Mouse (Mus musculus) hindbrain, embryonic 15.5 days (tissue): ENCODE data around the gene H2-Ob. TPM values are rescaled to one million over a fixed set of nuclear protein-coding genes. Genes with fewer than 3 reads are reported as not detected.

ENCODE experiments used
- ATAC-seq: fragments of 200-750 bp; cut with Nextera tagmentation; 2 replicates; pipeline ENCODE4 v1.8.0; 2017; ENCODE audit warnings: low read depth, moderate number of reproducible peaks, moderate TSS enrichment; ENCODE audit not compliant: low FRiP score
- H3K27ac ChIP-seq: fragments of 300-500 bp; sonication (generic); replicated peaks from 2 replicates; pipeline ENCODE4 v1.5.1; 2015; ENCODE audit warnings: mild to moderate bottlenecking, inconsistent platforms
- H3K27me3 ChIP-seq: fragments of 300-500 bp; sonication (generic); 2 replicates; pipeline ENCODE4 v1.6.1; 2015; ENCODE audit warnings: control low read depth, inconsistent platforms
- H3K36me3 ChIP-seq: fragments of 300-500 bp; sonication (generic); 2 replicates; pipeline ENCODE4 v1.6.1; 2015; ENCODE audit warnings: control low read depth, inconsistent platforms
- H3K4me1 ChIP-seq: fragments of 300-500 bp; sonication (generic); replicated peaks from 2 replicates; pipeline ENCODE4 v1.6.1; 2015; ENCODE audit warnings: control low read depth, inconsistent platforms
- H3K4me2 ChIP-seq: fragments of 300-500 bp; sonication (generic); 2 replicates; pipeline ENCODE4 v1.6.1; 2015; ENCODE audit warnings: moderate library complexity, mild to moderate bottlenecking, inconsistent platforms
- H3K4me3 ChIP-seq: fragments of 300-500 bp; sonication (generic); 2 replicates; pipeline ENCODE4 v1.5.1; 2015; ENCODE audit warnings: mild to moderate bottlenecking, inconsistent platforms
- H3K9ac ChIP-seq: fragments of 300-500 bp; sonication (generic); 2 replicates; pipeline ENCODE4 v1.6.1; 2015; ENCODE audit warnings: inconsistent platforms
- H3K9me3 ChIP-seq: fragments of 300-500 bp; sonication (generic); 2 replicates; pipeline ENCODE4 v1.6.1; 2016; ENCODE audit warnings: control low read depth, inconsistent platforms
- WGBS: fragments of 180-500 bp; shearing (Covaris S2); methylation state at CpG from one replicate; pipeline ENCODE4 v1.1.7; 2015; 5-methylcytosine and 5-hydroxymethylcytosine counted together
- polyA plus RNA-seq: library from polyadenylated mRNA; unstranded; fragments of >200 nt; fragmentation: Nextera tagmentation; extraction: Ambion mirVana; gene quantifications from 2 replicates; pipeline ENCODE4 v1.2.1, GENCODE M21; 2015

Gene H2-Ob
- polyA plus RNA-seq, 1 experiment from 2014 or later, result 0.21 TPM

DNA sequence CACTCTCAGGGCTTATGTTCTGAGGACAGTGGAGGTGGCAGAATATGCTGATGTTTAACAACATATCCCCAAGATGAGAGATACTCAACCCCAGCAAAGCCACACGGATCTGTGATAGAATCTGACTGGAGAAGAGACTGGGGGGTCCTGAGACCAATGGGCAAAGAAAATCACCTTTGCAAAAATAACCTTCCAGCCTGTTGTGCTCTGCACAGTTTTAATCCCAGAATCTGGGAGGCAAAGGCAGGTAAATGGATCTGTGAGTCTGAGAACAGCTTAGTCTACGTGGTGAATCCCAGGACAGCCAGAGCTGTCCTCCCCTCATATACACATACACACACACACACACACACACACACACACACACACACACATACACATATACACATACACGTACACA, 10.7 kb downstream of the H2-Ob start:
- Histone ChIP-seq H3K27me3 (no peaks in the 10 kb centered on the region), H3K27ac (no peak overlapping the region), H3K36me3 (no peaks in the 10 kb centered on the region), H3K9ac (no peak overlapping the region), H3K4me3 (no peak overlapping the region), H3K4me2 (no peak overlapping the region), H3K4me1 (no peaks in the 10 kb centered on the region), H3K9me3 (no peaks in the 10 kb centered on the region)
- 47% methylated on average over 3 of the region's 3 CpGs for WGBS
- ATAC-seq, result no peak

- H3K9ac ChIP-seq, result no peak overlapping the region
- H3K4me3 ChIP-seq, result no peak overlapping the region
- no peaks in the 10 kb centered on the region for H3K4me1 ChIP-seq
- H3K27ac ChIP-seq, result no peak overlapping the region
- H3K36me3 ChIP-seq, result no peaks in the 10 kb centered on the region
- ATAC-seq, result no peak
- WGBS, result 24% methylated on average over 4 of the region's 4 CpGs
- H3K9me3 ChIP-seq, result no peaks in the 10 kb centered on the region
- H3K4me2 ChIP-seq, result no peak overlapping the region
- H3K27me3 ChIP-seq, result no peaks in the 10 kb centered on the region
Measured at GRCm38 (mm10) chr17:34249878-34250277, 11.2 kb downstream of the H2-Ob start.

GRCm38 (mm10) chr17:34251666-34252065, 13.0 kb downstream of the H2-Ob start:
- ATAC-seq, result no peak
- H3K27ac ChIP-seq, result no peak overlapping the region
- no peak overlapping the region for H3K4me2 ChIP-seq
- H3K9me3 ChIP-seq, result no peaks in the 10 kb centered on the region
- H3K9ac ChIP-seq, result no peak overlapping the region
- H3K36me3 ChIP-seq, result no peaks in the 10 kb centered on the region
- no peaks in the 10 kb centered on the region for H3K27me3 ChIP-seq
- no peak overlapping the region for H3K4me3 ChIP-seq
- H3K4me1 ChIP-seq, result no peaks in the 10 kb centered on the region
- WGBS, result 49% methylated on average over 4 of the region's 4 CpGs

DNA sequence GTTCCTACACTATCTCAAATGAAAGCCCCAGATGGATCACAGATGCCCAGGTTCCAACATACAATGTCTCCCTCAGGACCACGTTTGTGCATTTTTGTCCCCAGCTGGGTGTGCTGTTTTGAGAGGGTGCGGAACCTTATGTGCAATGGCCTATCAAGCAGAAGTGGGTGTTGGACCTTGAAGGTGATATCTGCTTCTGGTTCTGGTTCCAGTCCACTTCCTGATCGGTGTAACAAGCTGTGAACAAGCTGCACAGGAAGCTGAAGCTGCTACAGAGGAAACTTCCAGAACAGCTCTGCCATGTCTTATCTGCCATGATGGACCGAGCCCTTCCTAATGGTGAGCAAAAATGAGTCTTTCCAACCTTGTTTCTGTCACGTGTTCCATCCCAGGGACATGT, 17.8 kb downstream of the H2-Ob start:
- no peaks in the 10 kb centered on the region for H3K4me1 ChIP-seq
- WGBS, result 86% methylated on average over 5 of the region's 5 CpGs
- H3K4me2 ChIP-seq, result no peak overlapping the region
- no peak for ATAC-seq
- no peak overlapping the region for H3K4me3 ChIP-seq
- H3K27ac ChIP-seq, result no peak overlapping the region
- no peaks in the 10 kb centered on the region for H3K36me3 ChIP-seq
- H3K9me3 ChIP-seq, result no peaks in the 10 kb centered on the region
- H3K27me3 ChIP-seq, result peaks cover 6% of the 10 kb centered on the region; the same call in 1 of the 2 replicates
- H3K9ac ChIP-seq, result no peak overlapping the region

DNA sequence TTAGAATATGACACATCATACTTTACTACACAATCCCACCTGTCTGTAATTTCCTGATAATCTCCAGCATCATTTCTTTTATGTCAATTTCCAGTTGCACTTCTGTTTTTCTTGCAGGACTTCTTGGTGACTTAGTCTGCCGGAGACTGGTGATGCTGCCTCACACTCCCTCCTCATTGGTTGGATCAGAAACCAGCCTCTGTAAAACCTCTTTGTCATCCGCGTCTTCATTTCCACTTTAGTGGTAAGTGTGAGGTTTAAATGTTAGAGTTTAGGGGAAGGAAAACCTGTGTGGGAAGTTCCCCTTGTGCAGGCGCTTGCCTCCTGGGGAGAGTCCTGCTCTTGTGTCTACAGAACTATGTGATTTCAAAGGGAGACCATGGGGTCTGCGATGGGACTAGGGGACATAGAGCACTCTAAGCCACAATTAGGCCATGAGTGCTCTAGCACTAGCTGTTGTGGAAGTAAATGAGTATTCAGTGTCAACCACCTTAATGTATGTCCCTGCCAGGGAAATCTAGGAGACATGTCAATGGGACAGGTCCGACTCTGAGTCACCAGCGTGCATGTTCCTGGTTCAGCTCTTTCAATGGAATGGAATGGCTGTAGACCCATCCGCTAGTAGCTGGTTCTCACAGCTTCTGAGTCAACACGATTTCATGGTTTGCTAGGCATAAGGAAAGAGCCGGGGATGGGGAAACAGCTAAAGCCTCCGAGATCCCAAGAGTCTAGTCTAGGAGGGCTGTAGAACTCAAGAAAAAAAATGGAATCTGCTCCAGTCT, 19.1 kb downstream of the H2-Ob start, which contains the start of gene H2-Ab1:
Gene H2-Ab1 (plus strand): TSS at position 96 of the 782 bp plus-strand sequence.
- no peak for ATAC-seq
- H3K4me3 ChIP-seq, result no peak within 1 kb of the TSS
- H3K9ac ChIP-seq, result no peak within 1 kb of the TSS
- no peaks in the 10 kb centered on the region for H3K4me1 ChIP-seq
- H3K4me2 ChIP-seq, result no peak within 1 kb of the TSS
- H3K36me3 ChIP-seq, result no peaks in the 10 kb centered on the region
- H3K9me3 ChIP-seq, result no peaks in the 10 kb centered on the region
- WGBS, result 78% methylated on average over 11 of the region's 11 CpGs
- no peak within 1 kb of the TSS for H3K27ac ChIP-seq
- H3K27me3 ChIP-seq, result peaks cover 8% of the 10 kb centered on the region; the same call in 1 of the 2 replicates

DNA sequence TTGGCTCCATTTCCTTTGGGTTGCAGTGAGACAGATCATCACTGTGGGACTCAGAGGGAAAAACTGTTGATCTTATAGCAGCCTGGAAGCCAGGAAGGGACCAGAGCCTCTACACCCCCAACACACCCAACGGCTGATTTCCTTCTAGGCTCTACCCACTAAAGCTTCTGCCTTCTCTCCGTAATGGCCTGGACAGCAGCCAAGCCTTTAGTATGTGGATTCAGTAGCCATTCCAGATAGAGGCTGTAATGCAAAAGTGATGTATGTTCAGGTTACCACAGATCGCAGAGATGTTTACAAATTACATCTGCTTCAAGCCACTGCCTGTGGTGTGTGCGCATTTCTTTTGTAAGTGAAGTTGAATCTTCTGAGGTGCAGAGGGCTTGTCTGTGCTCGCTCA, 21.8 kb downstream of the H2-Ob start:
- peaks cover 26% of the 10 kb centered on the region for H3K27me3 ChIP-seq
- peaks cover 22% of the 10 kb centered on the region for H3K4me1 ChIP-seq
- 75% methylated on average over 5 of the region's 5 CpGs for WGBS
- no peaks in the 10 kb centered on the region for H3K9me3 ChIP-seq
- no peak overlapping the region for H3K9ac ChIP-seq
- no peak for ATAC-seq
- no peak overlapping the region for H3K4me3 ChIP-seq
- H3K36me3 ChIP-seq, result no peaks in the 10 kb centered on the region
- no peak overlapping the region for H3K4me2 ChIP-seq
- no peak overlapping the region for H3K27ac ChIP-seq

DNA sequence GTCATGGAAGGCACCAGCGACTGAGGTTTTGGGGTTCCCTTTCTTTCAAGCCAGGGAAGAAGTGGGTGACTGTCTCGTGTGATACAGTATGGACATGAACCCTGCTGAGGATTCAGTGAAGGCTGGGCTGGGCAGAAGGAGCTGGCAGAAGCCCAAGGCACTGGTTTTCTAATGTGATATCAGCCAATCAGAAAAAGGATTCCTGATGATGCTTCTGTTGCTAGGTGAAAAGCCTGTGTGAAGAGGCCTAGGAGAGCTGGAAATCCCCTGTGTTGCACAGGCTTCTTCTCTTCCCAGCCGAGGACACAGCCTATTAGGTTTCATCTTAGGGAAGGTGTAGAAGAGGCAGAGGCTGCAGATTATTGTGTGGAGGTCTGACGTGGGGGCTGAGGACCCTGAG, 22.8 kb downstream of the H2-Ob start:
- Histone ChIP-seq H3K9me3 (no peaks in the 10 kb centered on the region), H3K4me3 (no peak overlapping the region), H3K4me2 (no peak overlapping the region), H3K27me3 (peaks cover 31% of the 10 kb centered on the region), H3K36me3 (no peaks in the 10 kb centered on the region), H3K4me1 (peaks cover 22% of the 10 kb centered on the region), H3K27ac (no peak overlapping the region), H3K9ac (no peak overlapping the region)
- 22% methylated on average over 4 of the region's 4 CpGs for WGBS
- ATAC-seq, result peak; percentile 74

DNA sequence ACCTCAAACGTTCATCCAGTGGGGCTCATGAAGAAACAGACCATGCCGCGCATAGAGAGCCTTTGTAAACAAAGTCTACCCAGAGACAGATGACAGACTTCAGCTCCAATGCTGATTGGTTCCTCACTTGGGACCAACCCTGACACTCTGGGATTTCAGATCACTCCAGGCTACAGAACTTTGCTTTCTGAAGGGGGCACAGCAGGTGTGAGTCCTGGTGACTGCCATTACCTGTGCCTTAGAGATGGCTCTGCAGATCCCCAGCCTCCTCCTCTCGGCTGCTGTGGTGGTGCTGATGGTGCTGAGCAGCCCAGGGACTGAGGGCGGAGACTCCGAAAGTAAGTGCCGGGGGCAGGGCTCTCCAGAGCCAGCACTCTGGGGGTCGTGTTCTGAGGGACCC, 24.4 kb downstream of the H2-Ob start:
- Histone ChIP-seq H3K4me2 (peak overlapping the region; percentile 99), H3K4me1 (peaks cover 22% of the 10 kb centered on the region), H3K27ac (no peak overlapping the region), H3K9ac (no peak overlapping the region), H3K9me3 (no peaks in the 10 kb centered on the region), H3K27me3 (peaks cover 30% of the 10 kb centered on the region), H3K36me3 (no peaks in the 10 kb centered on the region), H3K4me3 (peak overlapping the region; percentile 44)
- WGBS, result 0% methylated on average over 8 of the region's 8 CpGs
- ATAC-seq, result peak; percentile 83

DNA sequence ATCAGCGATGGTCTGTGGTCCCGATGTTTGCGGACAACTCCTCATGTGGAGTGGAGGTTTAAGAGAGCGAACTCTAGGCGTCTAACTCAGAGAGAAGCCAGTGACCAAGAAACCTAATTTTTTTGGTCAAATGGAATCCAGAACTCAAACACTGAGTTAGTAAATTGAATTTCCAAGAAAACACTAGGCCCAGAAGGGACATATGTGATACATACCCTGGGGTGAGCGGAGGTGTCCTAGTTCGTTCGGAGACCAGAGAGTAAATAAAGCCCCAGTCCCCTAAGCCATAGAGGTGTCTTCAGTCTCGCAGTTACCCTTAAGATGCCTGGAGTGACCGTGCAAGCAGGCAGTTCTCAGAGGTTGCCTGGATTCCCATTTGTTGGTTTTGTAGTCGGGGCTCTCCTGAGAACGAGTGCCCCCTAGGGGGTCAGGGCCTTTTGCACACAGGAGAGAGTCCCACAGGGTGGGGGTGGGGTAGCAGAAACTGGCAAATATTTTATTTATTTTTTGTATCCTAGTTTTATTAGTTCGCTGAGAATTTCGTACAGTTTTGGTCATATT, 25.2 kb downstream of the H2-Ob start:
- Histone ChIP-seq H3K4me2 (peak overlapping the region; percentile 99), H3K27ac (no peak overlapping the region), H3K36me3 (no peaks in the 10 kb centered on the region), H3K9ac (no peak overlapping the region), H3K4me1 (peaks cover 22% of the 10 kb centered on the region), H3K9me3 (no peaks in the 10 kb centered on the region), H3K4me3 (peak overlapping the region; percentile 51), H3K27me3 (peaks cover 26% of the 10 kb centered on the region)
- no peak for ATAC-seq
- WGBS, result 4% methylated on average over 14 of the region's 14 CpGs

- no peak for ATAC-seq
- WGBS, result under 1% methylated on average over 91 of the region's 93 CpGs
Measured at GRCm38 (mm10) chr17:34264452-34265351, 26.0 kb downstream of the H2-Ob start.

GRCm38 (mm10) chr17:34268262-34268661, 29.6 kb downstream of the H2-Ob start:
- Histone ChIP-seq H3K36me3 (no peaks in the 10 kb centered on the region), H3K4me3 (no peak overlapping the region), H3K9ac (no peak overlapping the region), H3K27ac (no peak overlapping the region), H3K4me2 (no peak overlapping the region), H3K9me3 (no peaks in the 10 kb centered on the region), H3K4me1 (peaks cover 20% of the 10 kb centered on the region), H3K27me3 (peaks cover 21% of the 10 kb centered on the region)
- no peak for ATAC-seq
- WGBS, result 86% methylated on average over 2 of the region's 2 CpGs

More at GRCm38 (mm10) chr17:34264452-34265351, 26.0 kb downstream of the H2-Ob start:
- no peaks in the 10 kb centered on the region for H3K36me3 ChIP-seq
- no peak overlapping the region for H3K27ac ChIP-seq
- H3K9ac ChIP-seq, result peak overlapping the region; percentile 40
- H3K27me3 ChIP-seq, result peaks cover 26% of the 10 kb centered on the region
- H3K4me3 ChIP-seq, result peak overlapping the region; percentile 51
- peak overlapping the region; percentile 99 for H3K4me2 ChIP-seq
- H3K4me1 ChIP-seq, result peaks cover 22% of the 10 kb centered on the region
- H3K9me3 ChIP-seq, result no peaks in the 10 kb centered on the region

DNA sequence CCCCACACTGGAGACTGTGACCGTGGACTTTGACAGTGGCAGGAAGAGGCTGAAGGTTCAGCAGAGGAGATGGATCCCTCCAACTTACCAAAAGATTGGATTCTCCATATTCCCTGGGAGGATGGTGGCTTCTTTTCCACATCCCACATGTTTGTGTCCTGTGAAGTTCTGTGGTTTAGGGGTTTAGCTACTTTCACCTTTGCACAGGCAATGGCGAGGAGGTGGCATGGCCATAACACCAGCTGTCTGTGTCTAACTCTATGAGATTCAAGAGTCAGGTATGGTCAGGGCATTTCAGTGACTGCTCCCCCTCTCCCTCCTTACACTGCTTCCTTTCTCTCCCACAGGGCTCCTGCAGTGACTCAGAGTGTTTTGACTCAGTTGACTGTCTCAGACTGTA, 30.0 kb downstream of the H2-Ob start:
- WGBS, result 89% methylated on average over 2 of the region's 2 CpGs
- Histone ChIP-seq H3K4me1 (peaks cover 15% of the 10 kb centered on the region), H3K36me3 (no peaks in the 10 kb centered on the region), H3K27ac (no peak overlapping the region), H3K4me3 (no peak overlapping the region), H3K9ac (no peak overlapping the region), H3K9me3 (no peaks in the 10 kb centered on the region), H3K4me2 (no peak overlapping the region), H3K27me3 (peaks cover 19% of the 10 kb centered on the region)
- ATAC-seq, result no peak
